ENCODE assay signal across 9 mouse cellular contexts in the genomic region with DNA sequence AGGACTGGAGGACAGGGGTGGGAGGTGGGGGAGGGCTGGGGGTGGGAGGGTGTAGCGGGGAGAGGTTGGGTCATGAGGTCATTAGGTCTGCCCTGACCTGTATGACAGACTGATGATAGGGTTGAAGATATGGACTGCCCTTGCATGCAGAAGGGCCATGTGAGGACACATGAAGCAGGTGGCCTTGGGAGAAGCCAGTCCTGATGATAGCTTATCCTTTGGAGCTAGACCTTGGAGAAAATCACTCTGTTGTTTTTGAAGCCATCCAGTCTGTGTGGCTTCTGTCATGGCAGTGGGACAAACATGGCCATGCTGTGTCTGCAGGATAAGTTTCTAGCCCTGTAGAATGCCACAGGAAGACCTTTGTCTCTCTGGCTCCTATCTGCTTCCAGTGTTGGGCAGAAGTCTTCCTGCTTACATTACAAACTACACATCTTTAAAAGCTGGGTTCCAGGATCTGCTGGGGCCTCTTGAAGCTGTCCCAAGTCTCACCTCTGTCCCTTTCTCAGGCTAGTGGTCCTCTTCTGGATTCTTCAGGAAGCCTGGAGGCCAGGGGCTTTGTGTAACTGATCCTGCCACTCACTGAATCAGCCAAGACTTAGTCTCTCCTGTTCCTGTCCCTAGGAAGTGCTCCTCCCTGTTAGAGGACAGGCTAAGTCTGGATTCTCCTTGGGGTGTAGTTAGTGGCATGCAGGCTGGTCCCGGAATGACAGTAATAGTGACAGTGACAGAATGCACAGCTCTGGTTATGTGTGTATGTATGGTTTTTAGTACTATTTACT. TPM values are rescaled to one million over a fixed set of nuclear protein-coding genes. Genes with fewer than 3 reads are reported as not detected.
DNase-seq lines count a peak whose midpoint lies in the region; ATAC-seq lines count a peak whose summit lies in the region.
"Had no signal": no experiment of that assay in that cellular context is flagged by ENCODE, and none has a peak within 500 bp of the region (broad histone marks: within the 10 kb centered on the region; RNA-seq: fewer than 3 reads in every experiment).

No protein-coding gene starts in this region.

- peaks cover 19% of the 10 kb centered on the region for H3K4me1 ChIP-seq in heart, embryonic 10.5 days
- H3K4me1 ChIP-seq in midbrain, embryonic 12.5 days = peaks cover 15% of the 10 kb centered on the region
- peaks cover 26% of the 10 kb centered on the region for H3K4me1 ChIP-seq in midbrain, embryonic 13.5 days (replicated peaks)
- H3K4me1 ChIP-seq in hindbrain, embryonic 13.5 days (replicated peaks) = peaks cover 26% of the 10 kb centered on the region

- no peak overlapping the region for H3K4me3 ChIP-seq in heart, embryonic 10.5 days
- no peak overlapping the region for H3K4me3 ChIP-seq in midbrain, embryonic 12.5 days
- H3K4me3 ChIP-seq in midbrain, embryonic 13.5 days (replicated peaks) = no peak overlapping the region
- no peak overlapping the region for H3K4me3 ChIP-seq in hindbrain, embryonic 13.5 days
- H3K4me3 ChIP-seq: myocyte had no signal

- H3K27me3 ChIP-seq in heart, embryonic 10.5 days (ENCODE audit: insufficient read depth, poor library complexity, severe bottlenecking) = no peaks in the 10 kb centered on the region
- H3K27me3 ChIP-seq in midbrain, embryonic 12.5 days = no peaks in the 10 kb centered on the region
- H3K27me3 ChIP-seq in midbrain, embryonic 13.5 days = no peaks in the 10 kb centered on the region
- no peaks in the 10 kb centered on the region for H3K27me3 ChIP-seq in hindbrain, embryonic 13.5 days

- H3K36me3 ChIP-seq in heart, embryonic 10.5 days = no peaks in the 10 kb centered on the region
- H3K36me3 ChIP-seq in midbrain, embryonic 12.5 days = no peaks in the 10 kb centered on the region
- no peaks in the 10 kb centered on the region for H3K36me3 ChIP-seq in midbrain, embryonic 13.5 days
- H3K36me3 ChIP-seq in hindbrain, embryonic 13.5 days = no peaks in the 10 kb centered on the region

- intact Hi-C loops in heart, postnatal 10 days (cut with DNase I) = loop anchor here (5.0 kb wide), 1 partner anchor 56 kb away; a partner anchor contains a TSS

- ATAC-seq in midbrain, embryonic 12.5 days (ENCODE audit: low FRiP score, low read depth) = no peak
- ATAC-seq in midbrain, embryonic 13.5 days = no peak
- no peak for ATAC-seq in hindbrain, embryonic 13.5 days (ENCODE audit: low FRiP score)

- H3K4me2 ChIP-seq in midbrain, embryonic 12.5 days (replicated peaks) = no peak overlapping the region
- no peak overlapping the region for H3K4me2 ChIP-seq in midbrain, embryonic 13.5 days (replicated peaks)
- H3K4me2 ChIP-seq in hindbrain, embryonic 13.5 days = no peak overlapping the region

- peak overlapping the region; percentile 85 for H3K27ac ChIP-seq in heart, embryonic 10.5 days
- H3K27ac ChIP-seq in midbrain, embryonic 12.5 days (replicated peaks) = peak overlapping the region; percentile 27; the same call in 1 of the 2 replicates
- no peak overlapping the region for H3K27ac ChIP-seq in midbrain, embryonic 13.5 days
- H3K27ac ChIP-seq in hindbrain, embryonic 13.5 days = peak overlapping the region; percentile 36; the same call in 1 of the 2 replicates

- 51% methylated on average over 2 of the region's 2 CpGs for WGBS in heart, embryonic 10.5 days
- WGBS in midbrain, embryonic 12.5 days = 60% methylated on average over 2 of the region's 2 CpGs
- WGBS in midbrain, embryonic 13.5 days = 66% methylated on average over 2 of the region's 2 CpGs
- 55% methylated on average over 2 of the region's 2 CpGs for WGBS in hindbrain, embryonic 13.5 days

- DNase-seq in heart, embryonic 10.5 days (ENCODE audit: low spot score) = no peak
- no peak for DNase-seq in heart, postnatal 10 days
- peak; percentile 39 for DNase-seq in lung, postnatal 25 days (ENCODE audit: low spot score)
- no peak for DNase-seq in cerebellum, postnatal 36 days
- DNase-seq in cerebellum, postnatal 4 days (ENCODE audit: low spot score in 2 of 2) = no peak

- no peak overlapping the region for H3K9ac ChIP-seq in midbrain, embryonic 12.5 days (replicated peaks)
- H3K9ac ChIP-seq in midbrain, embryonic 13.5 days (replicated peaks) = no peak overlapping the region
- H3K9ac ChIP-seq in hindbrain, embryonic 13.5 days = no peak overlapping the region

- H3K9me3 ChIP-seq in heart, embryonic 10.5 days = no peaks in the 10 kb centered on the region
- no peaks in the 10 kb centered on the region for H3K9me3 ChIP-seq in midbrain, embryonic 12.5 days
- H3K9me3 ChIP-seq in midbrain, embryonic 13.5 days = no peaks in the 10 kb centered on the region
- H3K9me3 ChIP-seq in hindbrain, embryonic 13.5 days = no peaks in the 10 kb centered on the region

RNA-seq across cellular contexts. Expression of a gene that starts 58.4 kb away (rescaled TPM):
- polyA plus RNA-seq in heart, embryonic 10.5 days (2016; fragmentation: Nextera tagmentation; extraction: Ambion mirVana) = 1.2 and 1.5 TPM in 2 replicates
- total RNA-seq in heart, postnatal 10 days (2021) = 1 to 10 TPM; 3.7 to 5.8 TPM
- 1.9 and 2.3 TPM in 2 replicates for polyA plus RNA-seq in midbrain, embryonic 12.5 days (2016; fragmentation: Nextera tagmentation; extraction: Ambion mirVana)
- 2.9 TPM in 2 replicates for polyA plus RNA-seq in midbrain, embryonic 13.5 days (2015; fragmentation: Nextera tagmentation; extraction: Ambion mirVana)
- 2.7 and 3.2 TPM in 2 replicates for polyA plus RNA-seq in hindbrain, embryonic 13.5 days (2015; fragmentation: Nextera tagmentation; extraction: Ambion mirVana)
